Mouse (Mus musculus): ENCODE results near the gene Cd2.
A peak's percentile ranks its signal among the peaks of the same experiment; 100 is the strongest.

GRCm38 (mm10) chr3:101318115-101318514, 30.4 kb upstream of the Cd2 start:
- no peak for TF ChIP-seq ZNF384 (IDR thresholded peaks at IDR 0.05; ENCODE audit: low read depth, low read length)
- 0 out of 2 replicates have a peak, but pooled peaks have one; percentile 33 for TF ChIP-seq HCFC1 (IDR thresholded peaks at IDR 0.05; ENCODE audit: borderline replicate concordance, insufficient read depth, low read length)
- no peak for TF ChIP-seq CHD2 (IDR thresholded peaks at IDR 0.05; ENCODE audit: low read depth, low read length)
- no peak for TF ChIP-seq MAFK (IDR thresholded peaks at IDR 0.05; ENCODE audit: insufficient read depth, low read depth, low read length)

All from ES-E14 (cell line).